Mouse (Mus musculus) erythroid progenitor cell, adult 5-6 weeks (primary cell): ENCODE measurements around the gene Col5a1. TPM values are rescaled to one million over a fixed set of nuclear protein-coding genes. Genes with fewer than 3 reads are reported as not detected.
A peak's percentile ranks its signal among the peaks of the same experiment; 100 is the strongest.

Source experiments
- ATAC-seq: replicated peaks from 2 replicates; pipeline ENCODE4 v1.8.0; 2016; ENCODE audit warnings: moderate number of reproducible peaks, mild to moderate bottlenecking, moderate TSS enrichment, inconsistent platforms; ENCODE audit not compliant: poor library complexity, low FRiP score, severe bottlenecking
- total RNA-seq, 2 experiments: library from RNA; stranded (forward) in 1 of 2; stranded (reverse) in 1 of 2; fragments of 150-400 nt in 1 of 2; fragments of 186-747, 209-891 nt in 1 of 2; gene quantifications; 2 replicates each; pipeline versions ENCODE4 v1.2.3 to v1.2.4; 2015 to 2017; ENCODE audit warnings: low replicate concordance in 2 of 2

Col5a1 gene
- total RNA-seq, 2 experiments from 2014 or later = 7.0 to 10.9 TPM

DNA sequence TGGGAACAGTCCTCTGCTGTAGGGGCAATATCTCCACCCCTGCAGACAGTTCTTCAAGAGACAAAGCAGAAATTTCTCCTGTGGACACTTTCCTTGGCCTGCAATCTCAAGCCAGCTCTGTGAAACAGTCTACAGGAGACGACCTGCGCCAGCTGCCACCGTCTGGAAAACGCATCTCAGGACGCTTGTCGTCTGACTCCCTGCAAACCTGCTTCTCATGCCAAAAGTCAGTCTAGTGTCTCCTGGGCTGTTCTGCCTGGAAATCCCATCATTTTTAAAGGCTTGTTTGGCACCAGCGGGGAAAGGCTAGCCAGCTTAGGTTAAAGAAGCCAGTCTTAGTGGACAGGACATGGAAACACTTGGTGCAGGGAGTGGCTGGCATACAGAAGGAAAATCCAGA, 2.9 kb upstream of the Col5a1 start:
- no peak for ATAC-seq

DNA sequence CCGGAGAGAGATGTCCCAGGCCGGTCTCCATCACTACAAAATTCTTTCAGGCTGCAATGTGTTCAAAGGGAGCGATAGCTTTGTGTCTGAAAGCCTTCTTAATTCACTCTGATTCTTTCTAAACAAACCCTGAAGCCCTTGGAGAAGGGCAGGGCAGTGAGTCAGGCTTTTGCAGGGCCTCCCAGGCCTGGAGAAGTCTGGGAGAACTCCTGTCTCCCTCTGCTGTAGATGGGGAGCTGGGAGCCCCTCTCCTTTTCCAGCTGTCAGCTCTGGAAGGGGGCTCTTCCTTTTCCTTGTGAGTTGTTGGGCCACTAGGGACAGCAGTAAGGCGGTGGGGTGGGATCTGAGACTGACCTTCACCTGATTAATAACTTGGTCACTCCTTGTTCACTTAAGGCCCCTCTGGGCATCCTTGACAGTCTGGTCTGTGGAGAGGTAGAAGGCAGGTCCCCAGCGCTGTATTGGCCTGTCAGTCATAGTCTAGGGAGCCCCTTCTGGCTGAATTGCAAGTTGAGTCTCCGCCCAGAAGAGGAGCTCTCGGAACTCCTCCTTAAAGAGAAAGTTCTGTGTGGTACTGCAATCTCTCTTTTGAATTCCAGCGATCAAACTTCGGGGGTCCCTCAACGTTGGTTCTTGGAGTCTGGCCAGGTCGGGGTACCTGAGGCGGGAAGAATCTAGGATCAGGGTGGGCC, 623 bp upstream of the Col5a1 start:
- ATAC-seq = no peak

DNA sequence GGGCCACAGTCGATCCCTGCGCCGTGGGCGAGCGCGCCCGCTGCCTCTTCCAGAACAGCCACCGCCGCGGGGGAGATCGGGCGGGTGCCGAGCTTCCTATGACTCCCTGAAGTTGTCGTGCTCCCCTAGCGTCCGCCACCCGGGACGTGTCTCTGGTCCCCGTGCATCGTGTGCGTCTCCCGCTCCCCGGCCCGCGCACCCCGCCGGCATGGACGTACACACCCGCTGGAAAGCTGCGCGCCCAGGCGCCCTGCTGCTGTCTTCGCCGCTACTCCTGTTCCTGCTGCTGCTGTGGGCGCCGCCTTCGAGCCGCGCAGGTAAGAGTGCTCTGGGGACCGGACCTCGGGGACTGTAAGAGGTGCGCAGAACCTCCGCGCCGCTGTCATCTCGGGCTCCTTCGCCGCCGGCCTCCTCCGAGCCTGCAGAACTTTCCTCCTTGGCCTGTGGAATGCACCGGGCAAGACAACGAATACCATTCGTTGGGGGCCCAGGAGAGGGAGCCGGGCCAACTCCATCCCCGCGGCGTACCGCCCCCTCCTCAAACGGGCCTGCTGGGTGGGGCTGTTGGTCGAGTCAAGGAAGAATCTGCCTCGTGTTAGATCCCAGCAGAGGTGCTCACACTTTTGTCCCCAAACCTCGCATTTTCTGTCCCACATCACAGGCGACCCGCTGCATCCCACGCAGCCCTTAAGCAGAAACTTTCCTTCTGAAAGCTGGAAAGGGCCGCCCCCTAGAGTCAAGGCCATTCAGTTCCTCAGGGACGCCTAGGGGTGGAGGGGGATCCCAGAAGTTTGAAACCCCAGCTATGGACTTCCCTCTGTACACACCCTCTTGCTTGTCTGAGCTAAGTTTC, 609 bp downstream of the Col5a1 start:
- ATAC-seq = no peak

DNA sequence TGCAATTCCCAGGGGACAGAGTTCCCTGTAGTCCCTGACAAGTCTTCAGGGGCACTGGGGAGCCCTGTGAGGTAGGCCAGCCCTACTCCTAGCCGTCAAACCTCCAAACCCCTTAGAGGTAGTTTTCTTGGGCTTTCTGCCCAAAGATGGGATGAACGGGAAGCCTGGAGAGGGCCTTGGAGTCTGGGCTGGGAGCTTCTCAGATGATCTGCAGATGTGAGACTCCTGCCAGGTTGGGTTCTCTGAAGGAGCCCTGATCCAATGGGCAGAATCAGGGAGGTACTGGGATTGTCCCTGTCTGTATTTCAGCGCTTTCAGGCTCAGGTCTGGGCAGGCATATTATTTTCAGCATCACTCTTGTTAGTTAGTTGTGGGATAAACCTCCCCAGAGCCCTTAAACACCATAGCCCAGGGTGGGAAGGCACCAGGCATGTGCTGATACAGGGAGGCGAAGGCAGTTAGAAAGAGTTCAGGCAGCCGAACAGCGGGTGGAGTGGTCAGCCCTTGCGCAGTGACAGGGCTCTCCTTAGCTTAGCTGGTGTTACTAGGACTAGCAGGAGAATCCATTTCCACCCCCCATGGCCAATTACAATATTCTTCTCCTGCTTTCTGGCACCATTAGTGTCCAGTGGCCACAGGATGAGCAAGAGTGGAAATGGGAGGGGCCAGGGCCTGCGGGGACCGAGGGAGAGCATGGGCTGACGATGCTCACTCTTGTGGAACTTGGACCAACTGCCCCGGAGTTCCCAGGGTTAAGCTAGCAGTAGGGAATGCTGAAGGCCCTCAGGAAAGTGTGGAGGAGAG, 1.4 kb downstream of the Col5a1 start:
- ATAC-seq = no peak

DNA sequence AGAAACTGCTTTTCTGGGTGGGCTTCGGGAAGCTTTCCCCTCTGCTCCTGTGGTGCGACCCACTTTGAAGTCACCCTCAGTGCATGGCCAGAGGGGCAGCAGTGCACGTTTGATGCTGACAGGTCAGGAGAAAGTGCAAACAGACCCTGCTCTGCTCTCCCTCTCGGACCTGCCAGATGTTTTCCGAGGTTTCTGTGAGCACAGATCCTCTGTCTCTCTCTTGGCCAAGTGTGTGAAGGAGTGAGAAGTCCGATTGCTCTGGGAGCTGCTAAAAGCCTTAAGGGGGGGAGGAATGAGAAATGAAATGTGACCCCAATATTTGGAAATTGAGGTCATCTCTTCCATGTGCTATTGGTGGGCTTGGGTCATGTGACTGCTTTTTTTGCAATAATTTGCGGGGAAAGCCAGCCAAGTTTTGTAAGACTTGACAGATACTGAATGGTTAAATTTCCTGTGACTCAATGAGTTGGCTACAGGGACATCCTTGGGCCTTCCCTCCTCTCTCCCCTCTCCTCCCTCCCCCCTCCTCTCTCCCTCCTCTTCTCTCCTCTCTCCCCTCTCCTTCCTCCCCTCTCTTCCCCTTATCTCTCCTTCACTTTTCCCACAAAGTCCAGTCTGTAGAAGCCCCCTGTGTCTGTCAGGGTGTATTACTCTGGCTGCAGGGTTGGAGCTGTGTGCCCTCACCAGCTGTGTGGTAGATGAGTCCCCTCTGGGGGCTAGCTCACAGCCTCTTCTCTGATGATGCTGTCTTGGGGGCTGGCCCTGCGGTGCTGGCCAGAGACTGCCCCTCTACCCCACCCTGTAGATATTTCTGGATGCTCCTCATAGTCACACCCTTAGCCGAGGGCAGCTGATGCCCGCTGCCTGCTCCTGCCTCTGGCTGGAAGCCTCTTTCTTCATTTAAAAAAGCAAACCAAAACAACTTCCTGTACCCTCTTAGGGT, 2.6 kb downstream of the Col5a1 start:
- no peak for ATAC-seq

DNA sequence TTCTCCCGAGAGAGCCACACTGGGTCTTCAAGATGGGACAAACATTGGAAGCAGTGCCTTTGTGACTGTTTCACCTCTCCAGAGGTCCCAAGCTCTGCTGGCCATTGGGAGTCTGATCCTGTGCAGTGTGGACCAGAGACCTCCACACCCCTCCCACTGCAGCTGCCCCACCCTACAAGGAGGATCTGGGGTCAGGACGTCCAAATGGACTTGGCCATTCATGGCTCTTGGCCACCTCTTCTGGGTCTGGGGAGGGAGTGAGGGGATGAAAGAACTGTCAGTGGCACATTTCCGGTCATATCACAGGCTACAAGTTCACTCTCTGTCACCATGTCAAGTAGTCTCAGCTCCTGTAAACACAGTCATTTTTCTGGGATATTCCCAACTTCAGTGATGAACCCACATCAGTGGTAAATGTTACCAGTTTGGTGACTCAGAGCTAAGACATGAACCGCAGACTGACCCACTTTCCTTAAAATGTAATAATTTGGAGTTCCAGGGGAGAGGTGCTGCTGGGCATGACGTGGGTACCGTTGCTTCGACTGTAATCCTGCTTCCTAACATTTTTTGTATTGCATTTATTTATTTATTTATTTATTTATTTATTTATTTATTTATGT, 5.8 kb downstream of the Col5a1 start:
- no peak for ATAC-seq

DNA sequence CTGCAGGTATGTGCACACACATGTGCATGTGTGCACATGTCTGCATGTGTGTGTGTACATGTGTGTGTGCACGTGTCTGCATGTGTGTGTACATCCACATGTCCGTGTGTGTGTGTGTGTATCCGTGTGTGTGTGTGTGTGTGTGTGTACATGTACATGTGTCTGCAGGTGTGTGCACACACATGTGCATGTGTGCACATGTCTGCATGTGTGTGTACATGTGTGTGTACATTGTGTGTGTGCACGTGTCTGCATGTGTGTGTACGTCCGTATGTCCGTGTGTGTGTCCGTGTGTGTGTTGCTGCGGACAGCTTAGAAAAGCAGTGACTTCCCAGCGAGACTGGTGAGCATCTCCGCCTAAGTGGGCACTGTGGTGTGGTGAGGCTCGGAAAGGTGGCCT, 6.8 kb downstream of the Col5a1 start:
- ATAC-seq = no peak

DNA sequence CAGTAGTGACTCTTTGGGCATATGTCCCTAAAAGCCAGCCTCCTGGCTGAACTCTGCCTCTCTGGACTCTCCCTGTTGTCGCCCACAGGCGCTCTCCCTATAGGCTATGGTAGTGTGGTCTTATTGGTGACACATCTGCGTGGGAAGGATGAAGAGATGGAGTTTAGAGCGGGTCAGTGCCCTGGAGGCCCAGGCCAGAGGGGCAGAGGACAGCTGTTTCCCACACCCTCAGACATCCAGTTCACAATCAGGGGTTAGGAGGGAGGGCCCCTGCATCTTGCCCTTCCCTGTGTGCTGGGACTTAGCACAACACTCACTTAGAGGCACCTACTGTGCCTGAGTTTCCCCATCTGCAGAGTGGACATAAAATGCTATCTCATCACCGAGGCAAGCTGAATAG, 8.8 kb downstream of the Col5a1 start:
- ATAC-seq = no peak

DNA sequence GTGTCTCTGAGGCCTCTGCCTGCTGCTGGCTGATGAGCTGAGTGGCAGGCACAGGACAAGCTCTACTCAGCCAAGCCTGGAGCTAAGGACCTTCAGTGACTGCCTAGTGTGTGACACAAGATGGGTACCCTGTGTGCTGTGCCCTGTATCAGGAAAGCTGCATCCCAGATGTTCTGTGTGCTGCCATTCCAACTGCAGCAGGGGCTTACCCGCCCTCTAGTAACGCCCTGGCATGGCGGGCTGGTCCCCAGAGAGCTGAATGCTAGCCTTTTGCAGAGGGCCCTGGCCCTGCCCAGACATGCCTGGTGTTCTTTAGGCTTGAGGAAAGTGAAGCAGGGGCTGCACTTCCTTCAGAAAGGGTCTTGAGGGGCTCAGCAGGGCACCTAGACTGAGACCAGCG, 9.4 kb downstream of the Col5a1 start:
- ATAC-seq = no peak

DNA sequence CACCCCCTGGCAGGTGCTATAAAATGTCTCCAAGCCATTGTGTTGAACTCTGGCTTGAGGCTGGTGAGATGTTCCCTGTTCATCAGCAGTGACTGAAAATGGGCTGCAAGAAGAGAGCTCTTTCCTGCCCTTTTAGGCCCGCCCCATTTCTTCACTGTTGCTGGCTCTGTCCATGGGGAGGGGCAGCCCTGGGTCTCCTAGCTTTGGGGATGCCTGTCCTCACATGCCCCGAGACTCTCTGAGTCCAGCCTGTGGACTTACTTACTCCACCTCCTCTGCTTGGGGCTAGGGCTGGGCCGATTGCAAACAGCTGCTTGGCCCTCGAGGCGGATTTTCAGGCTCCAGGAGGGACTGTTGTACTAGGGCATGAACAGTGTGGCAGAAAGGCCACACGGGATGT, 10.9 kb downstream of the Col5a1 start:
- no peak for ATAC-seq

DNA sequence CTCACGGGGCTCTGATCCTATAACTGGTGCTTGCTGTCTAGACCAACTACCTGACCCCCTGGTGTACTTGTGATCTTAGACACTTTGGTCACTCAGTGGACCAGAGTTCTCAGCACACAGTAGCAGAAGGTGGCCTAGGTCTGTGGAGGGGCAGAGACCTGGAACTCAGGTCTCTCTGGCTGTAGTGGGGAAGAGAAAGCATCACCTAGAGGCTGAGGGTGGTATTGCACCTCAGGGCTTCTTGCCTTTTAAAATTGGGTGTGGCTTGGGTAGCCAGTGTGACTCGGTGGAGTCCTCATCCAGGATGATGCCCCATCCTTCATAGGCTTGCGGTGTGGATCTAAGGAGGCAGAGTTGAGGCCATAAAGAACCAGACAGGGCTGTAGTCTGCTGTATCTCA, 13.7 kb downstream of the Col5a1 start:
- peak; percentile 62 for ATAC-seq

DNA sequence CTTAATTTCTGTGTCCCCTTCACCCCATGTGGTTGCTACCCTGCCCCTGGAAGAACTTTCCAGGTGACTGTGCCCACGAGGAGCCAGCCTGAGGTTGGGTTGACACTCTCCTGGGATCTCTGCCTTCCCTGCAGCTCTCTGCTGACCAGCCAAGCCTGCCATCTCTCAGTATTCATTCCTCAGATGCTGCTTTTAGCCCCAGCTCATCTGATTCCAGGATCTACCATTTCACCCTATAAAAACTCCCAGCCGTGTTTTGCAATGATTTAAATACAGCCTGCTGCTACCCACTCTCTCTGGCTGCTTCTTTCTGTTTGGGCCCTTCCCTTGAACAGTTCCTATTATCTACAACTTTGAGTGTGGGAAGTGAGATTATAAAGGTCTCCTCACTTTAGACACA, 14.9 kb downstream of the Col5a1 start:
- no peak for ATAC-seq

DNA sequence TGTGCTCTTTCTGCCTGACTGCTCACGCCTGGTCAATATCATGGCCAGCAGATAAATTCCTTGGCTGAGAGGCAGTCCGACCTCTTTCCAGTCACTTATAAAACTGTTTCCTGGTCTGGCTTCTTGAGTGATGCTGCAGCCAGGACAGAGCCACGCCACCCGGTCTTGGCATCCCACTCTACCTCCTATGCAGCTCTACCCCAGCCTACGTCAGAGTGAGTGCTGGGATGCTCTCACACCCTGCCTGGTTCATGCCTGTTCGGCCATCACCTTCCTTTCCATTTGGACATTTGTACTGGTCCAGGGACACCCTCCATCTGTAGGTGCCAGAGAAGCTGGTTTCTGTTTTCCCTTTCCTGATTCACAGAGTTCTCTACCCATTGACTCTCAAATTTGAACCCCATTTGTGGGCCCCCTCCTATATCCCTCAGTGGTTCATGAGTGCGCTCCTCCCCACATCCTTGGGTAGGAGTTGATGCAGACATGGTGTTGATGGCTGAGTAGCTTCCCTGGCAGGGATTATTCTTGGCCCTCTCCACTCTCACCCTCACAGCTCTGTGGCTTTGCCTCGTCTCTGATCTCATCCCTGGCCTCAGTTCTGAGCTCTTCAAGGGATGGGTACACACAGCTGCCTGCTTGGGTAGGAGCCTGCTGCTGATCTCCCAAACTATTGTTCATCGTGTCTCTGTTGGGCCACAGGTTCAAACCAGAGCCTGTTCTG, 15.5 kb downstream of the Col5a1 start:
- ATAC-seq = no peak

DNA sequence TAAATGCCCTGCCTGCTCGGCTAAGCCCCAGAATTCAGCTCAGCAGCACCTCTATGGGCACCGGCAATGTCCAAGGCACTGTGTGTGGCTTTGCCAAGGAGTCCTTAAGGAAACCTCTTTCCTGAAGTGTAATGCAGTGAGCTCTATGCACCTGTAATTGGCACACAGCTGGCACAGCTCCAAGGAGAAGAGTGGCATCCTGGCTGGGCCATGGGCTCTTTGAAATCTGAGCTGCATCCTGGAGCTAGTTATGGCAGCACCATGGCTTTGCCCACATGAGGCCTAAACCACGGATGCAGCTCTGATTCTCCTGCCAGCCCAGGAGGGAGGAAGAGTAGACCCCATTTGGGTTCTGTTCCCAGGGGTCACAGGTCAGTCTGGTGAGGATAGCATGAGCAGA, 16.1 kb downstream of the Col5a1 start:
- no peak for ATAC-seq

DNA sequence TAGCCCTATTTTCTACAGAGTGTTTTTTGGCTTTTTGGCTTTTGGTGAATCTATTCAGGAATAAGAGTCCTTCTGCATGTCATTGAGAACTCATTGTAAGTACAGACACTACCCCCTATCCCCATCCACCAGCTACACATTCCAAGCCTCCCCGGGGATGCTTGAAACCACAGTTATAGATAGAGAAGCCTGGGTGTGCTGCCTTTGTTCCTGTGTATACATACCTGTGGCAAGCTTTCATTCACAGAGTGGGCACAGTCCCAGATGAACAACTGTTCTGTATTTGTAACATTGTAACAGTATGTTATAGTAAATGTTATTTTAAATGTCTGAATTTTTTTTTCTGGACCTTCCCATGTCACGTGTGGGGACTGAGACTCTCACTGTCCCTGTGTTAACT, 19.2 kb downstream of the Col5a1 start:
- ATAC-seq = no peak

DNA sequence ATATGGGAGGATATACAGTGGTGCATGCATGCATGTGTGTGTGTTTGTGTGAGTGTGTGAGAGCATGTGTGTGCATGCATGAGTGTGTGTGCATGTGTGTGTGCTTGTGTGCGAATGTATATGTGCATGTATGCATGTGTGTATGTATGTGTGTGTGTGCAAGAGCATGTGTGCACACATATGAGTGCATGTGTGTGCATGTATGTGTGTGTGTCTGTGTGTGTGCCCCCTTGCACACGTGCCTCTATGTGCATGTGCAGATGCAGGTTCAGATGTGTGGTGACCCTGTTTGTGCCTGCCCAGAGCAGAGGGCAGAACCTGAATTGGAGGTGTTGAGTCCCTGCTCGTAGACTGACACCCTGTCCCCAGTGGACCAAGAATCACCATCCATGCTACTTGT, 24.3 kb downstream of the Col5a1 start:
- ATAC-seq = no peak

DNA sequence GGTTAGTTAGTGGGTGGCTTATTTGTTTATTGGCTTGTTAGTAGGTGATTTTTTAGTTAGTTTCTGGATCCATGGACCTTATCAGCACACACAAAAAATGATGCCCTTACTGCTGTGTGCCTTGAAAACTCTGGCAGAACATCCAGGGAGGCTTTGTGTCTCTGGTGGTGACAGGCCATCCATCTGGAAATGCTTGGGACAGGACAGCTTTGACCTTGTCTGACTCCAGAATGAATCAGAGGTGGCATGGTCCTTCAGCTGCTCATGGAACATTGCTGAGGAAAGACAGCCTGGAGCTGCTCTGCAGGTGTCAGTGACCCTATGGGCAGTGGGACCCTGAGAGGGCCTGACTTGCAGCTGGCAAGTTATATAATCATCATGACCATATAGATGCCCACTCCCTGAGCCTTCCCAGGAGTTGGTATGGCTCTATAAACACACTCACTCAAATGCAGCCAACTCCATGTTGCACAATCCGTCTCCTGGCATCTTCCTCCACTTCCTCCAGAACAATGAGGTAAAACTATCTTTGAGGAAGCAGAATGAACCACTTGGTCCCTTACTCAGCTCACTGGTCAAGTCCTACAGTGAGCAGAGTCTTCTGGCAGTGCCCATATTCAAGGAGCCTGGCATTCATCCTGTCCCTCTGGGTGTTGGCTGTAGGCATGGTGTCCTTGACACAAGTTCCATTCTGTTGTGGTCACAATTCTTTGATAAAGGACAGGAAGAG, 26.5 kb downstream of the Col5a1 start:
- ATAC-seq = no peak

DNA sequence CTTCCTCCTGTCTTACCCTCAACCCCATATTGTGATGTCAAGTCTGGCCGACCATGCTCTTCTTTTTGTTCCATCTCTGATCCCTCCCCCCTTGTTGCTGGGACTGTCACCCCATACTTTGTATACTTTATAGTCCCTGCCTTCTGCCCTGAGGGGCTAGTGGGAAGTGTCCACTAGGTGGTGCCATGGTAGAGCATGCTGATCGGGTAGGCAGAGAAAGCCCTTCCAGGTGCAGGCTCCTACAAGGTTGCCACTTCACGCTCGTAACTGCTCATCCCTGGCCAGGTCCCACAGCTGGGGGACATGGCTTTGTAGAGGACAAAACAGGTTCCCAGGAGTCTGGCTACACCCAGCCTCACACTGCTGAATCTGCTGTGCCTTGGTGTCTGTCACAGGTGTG, 29.5 kb downstream of the Col5a1 start:
- peak; percentile 52; the same call in 1 of the 2 replicates for ATAC-seq
